Mouse (Mus musculus): Measurements from ENCODE around the gene B3gnt2. TPM values are rescaled to one million over a fixed set of nuclear protein-coding genes. Genes with fewer than 3 reads are reported as not detected.

B3gnt2 gene
- polyA plus RNA-seq, 1 experiment from 2014 or later, result 16.7 TPM

GRCm38 (mm10) chr11:22826051-22826450, 34.7 kb downstream of the B3gnt2 start:
- Histone ChIP-seq H3K27ac (ENCODE audit: low read length) (no peak overlapping the region), H3K4me3 (ENCODE audit: low read depth, low read length) (no peak overlapping the region), H3K4me2 (replicated peaks; ENCODE audit: low read depth, low read length) (no peak overlapping the region), H3K9ac (replicated peaks; ENCODE audit: low read depth, low read length) (no peak overlapping the region), H3K27me3 (ENCODE audit: control insufficient read depth, insufficient read depth, low read length) (no peaks in the 10 kb centered on the region), H3K36me3 (ENCODE audit: control insufficient read depth, insufficient read depth, low read length) (no peaks in the 10 kb centered on the region), H3K9me3 (ENCODE audit: control insufficient read depth, low read depth, low read length) (no peaks in the 10 kb centered on the region), H3K4me1 (ENCODE audit: control insufficient read depth, insufficient read depth, low read length) (peaks cover 7% of the 10 kb centered on the region; the same call in 1 of the 2 replicates)
- ATAC-seq (ENCODE audit: insufficient number of reproducible peaks, insufficient read depth, low FRiP score, low read depth), result no peak
- 89% methylated on average over 14 of the region's 14 CpGs for WGBS

DNA sequence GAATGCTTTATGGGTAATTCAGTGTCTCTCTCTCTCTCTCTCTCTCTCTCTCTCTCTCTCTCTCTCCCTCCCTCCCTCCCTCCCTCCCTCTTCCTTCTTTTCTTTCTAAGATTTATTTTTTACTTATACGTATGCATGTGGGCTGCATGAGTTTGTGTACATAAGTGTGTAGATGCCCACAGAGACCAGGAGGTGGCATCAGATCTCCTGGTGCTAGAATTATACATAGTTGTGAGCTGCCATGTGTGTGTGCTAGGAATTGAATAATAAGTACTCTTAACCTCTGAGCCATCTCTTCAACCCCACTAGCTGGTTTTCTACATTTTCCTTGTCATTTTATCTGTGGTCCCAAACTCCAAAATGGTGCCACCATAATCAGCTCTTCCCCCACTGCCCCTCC, 35.2 kb downstream of the B3gnt2 start:
- 83% methylated on average over 1 of the region's 1 CpGs for WGBS
- Histone ChIP-seq H3K27ac (ENCODE audit: low read length) (no peak overlapping the region), H3K4me2 (replicated peaks; ENCODE audit: low read depth, low read length) (no peak overlapping the region)

GRCm38 (mm10) chr11:22824049-22824705, 36.6 kb downstream of the B3gnt2 start:
- no peak for ATAC-seq (ENCODE audit: insufficient number of reproducible peaks, insufficient read depth, low FRiP score, low read depth)
- no peak overlapping the region for H3K9ac ChIP-seq (replicated peaks; ENCODE audit: low read depth, low read length)
- H3K36me3 ChIP-seq (ENCODE audit: control insufficient read depth, insufficient read depth, low read length), result no peaks in the 10 kb centered on the region
- H3K27ac ChIP-seq (ENCODE audit: low read length), result no peak overlapping the region
- no peaks in the 10 kb centered on the region for H3K27me3 ChIP-seq (ENCODE audit: control insufficient read depth, insufficient read depth, low read length)
- H3K4me1 ChIP-seq (ENCODE audit: control insufficient read depth, insufficient read depth, low read length), result no peaks in the 10 kb centered on the region
- 71% methylated on average over 9 of the region's 9 CpGs for WGBS
- H3K4me2 ChIP-seq (replicated peaks; ENCODE audit: low read depth, low read length), result no peak overlapping the region
- H3K9me3 ChIP-seq (ENCODE audit: control insufficient read depth, low read depth, low read length), result no peaks in the 10 kb centered on the region
- H3K4me3 ChIP-seq (ENCODE audit: low read depth, low read length), result no peak overlapping the region

More for the DNA sequence above, 35.2 kb downstream of the B3gnt2 start:
- H3K9ac ChIP-seq (replicated peaks; ENCODE audit: low read depth, low read length), result no peak overlapping the region
- no peaks in the 10 kb centered on the region for H3K9me3 ChIP-seq (ENCODE audit: control insufficient read depth, low read depth, low read length)
- H3K36me3 ChIP-seq (ENCODE audit: control insufficient read depth, insufficient read depth, low read length), result no peaks in the 10 kb centered on the region
- ATAC-seq (ENCODE audit: insufficient number of reproducible peaks, insufficient read depth, low FRiP score, low read depth), result no peak
- no peak overlapping the region for H3K4me3 ChIP-seq (ENCODE audit: low read depth, low read length)
- H3K4me1 ChIP-seq (ENCODE audit: control insufficient read depth, insufficient read depth, low read length), result peaks cover 3% of the 10 kb centered on the region; the same call in 1 of the 2 replicates
- no peaks in the 10 kb centered on the region for H3K27me3 ChIP-seq (ENCODE audit: control insufficient read depth, insufficient read depth, low read length)

DNA sequence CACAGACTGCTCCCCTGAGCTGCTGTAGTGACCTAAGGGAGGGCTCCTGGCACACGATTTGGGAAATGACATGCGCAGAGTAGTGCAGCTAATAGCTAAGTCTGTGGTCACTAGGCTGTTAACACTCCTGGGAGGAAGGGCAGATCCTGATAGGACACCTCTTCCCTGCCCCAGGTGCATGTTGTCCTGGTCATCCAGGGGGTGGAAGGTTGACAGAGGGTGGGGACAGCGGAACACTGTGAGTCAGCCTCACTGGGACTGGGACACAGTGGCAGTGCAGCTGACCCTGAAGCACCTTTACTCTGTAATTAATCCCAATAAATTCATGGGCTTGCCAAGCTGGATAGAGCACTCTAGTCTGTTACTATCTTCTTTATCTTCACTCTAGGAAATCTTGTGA, 39.5 kb downstream of the B3gnt2 start:
- H3K9ac ChIP-seq (replicated peaks; ENCODE audit: low read depth, low read length), result no peak overlapping the region
- H3K9me3 ChIP-seq (ENCODE audit: control insufficient read depth, low read depth, low read length), result no peaks in the 10 kb centered on the region
- no peak for ATAC-seq (ENCODE audit: insufficient number of reproducible peaks, insufficient read depth, low FRiP score, low read depth)
- no peaks in the 10 kb centered on the region for H3K36me3 ChIP-seq (ENCODE audit: control insufficient read depth, insufficient read depth, low read length)
- no peaks in the 10 kb centered on the region for H3K4me1 ChIP-seq (ENCODE audit: control insufficient read depth, insufficient read depth, low read length)
- H3K4me2 ChIP-seq (replicated peaks; ENCODE audit: low read depth, low read length), result no peak overlapping the region
- H3K27ac ChIP-seq (ENCODE audit: low read length), result no peak overlapping the region
- H3K27me3 ChIP-seq (ENCODE audit: control insufficient read depth, insufficient read depth, low read length), result no peaks in the 10 kb centered on the region
- 82% methylated on average over 3 of the region's 3 CpGs for WGBS
- H3K4me3 ChIP-seq (ENCODE audit: low read depth, low read length), result no peak overlapping the region

GRCm38 (mm10) chr11:22818371-22818770, 42.4 kb downstream of the B3gnt2 start:
- Histone ChIP-seq H3K27me3 (ENCODE audit: control insufficient read depth, insufficient read depth, low read length) (no peaks in the 10 kb centered on the region), H3K4me2 (replicated peaks; ENCODE audit: low read depth, low read length) (no peak overlapping the region), H3K4me1 (ENCODE audit: control insufficient read depth, insufficient read depth, low read length) (no peaks in the 10 kb centered on the region), H3K27ac (ENCODE audit: low read length) (no peak overlapping the region), H3K9ac (replicated peaks; ENCODE audit: low read depth, low read length) (no peak overlapping the region), H3K36me3 (ENCODE audit: control insufficient read depth, insufficient read depth, low read length) (no peaks in the 10 kb centered on the region), H3K9me3 (ENCODE audit: control insufficient read depth, low read depth, low read length) (no peaks in the 10 kb centered on the region), H3K4me3 (ENCODE audit: low read depth, low read length) (no peak overlapping the region)
- WGBS, result 69% methylated on average over 5 of the region's 5 CpGs
- ATAC-seq (ENCODE audit: insufficient number of reproducible peaks, insufficient read depth, low FRiP score, low read depth), result no peak

GRCm38 (mm10) chr11:22815877-22816276, 44.9 kb downstream of the B3gnt2 start:
- no peaks in the 10 kb centered on the region for H3K4me1 ChIP-seq (ENCODE audit: control insufficient read depth, insufficient read depth, low read length)
- no peak overlapping the region for H3K9ac ChIP-seq (replicated peaks; ENCODE audit: low read depth, low read length)
- H3K9me3 ChIP-seq (ENCODE audit: control insufficient read depth, low read depth, low read length), result no peaks in the 10 kb centered on the region
- H3K27me3 ChIP-seq (ENCODE audit: control insufficient read depth, insufficient read depth, low read length), result no peaks in the 10 kb centered on the region
- ATAC-seq (ENCODE audit: insufficient number of reproducible peaks, insufficient read depth, low FRiP score, low read depth), result no peak
- H3K27ac ChIP-seq (ENCODE audit: low read length), result no peak overlapping the region
- no peak overlapping the region for H3K4me3 ChIP-seq (ENCODE audit: low read depth, low read length)
- H3K4me2 ChIP-seq (replicated peaks; ENCODE audit: low read depth, low read length), result no peak overlapping the region
- H3K36me3 ChIP-seq (ENCODE audit: control insufficient read depth, insufficient read depth, low read length), result no peaks in the 10 kb centered on the region
- WGBS, result 82% methylated on average over 7 of the region's 7 CpGs

DNA sequence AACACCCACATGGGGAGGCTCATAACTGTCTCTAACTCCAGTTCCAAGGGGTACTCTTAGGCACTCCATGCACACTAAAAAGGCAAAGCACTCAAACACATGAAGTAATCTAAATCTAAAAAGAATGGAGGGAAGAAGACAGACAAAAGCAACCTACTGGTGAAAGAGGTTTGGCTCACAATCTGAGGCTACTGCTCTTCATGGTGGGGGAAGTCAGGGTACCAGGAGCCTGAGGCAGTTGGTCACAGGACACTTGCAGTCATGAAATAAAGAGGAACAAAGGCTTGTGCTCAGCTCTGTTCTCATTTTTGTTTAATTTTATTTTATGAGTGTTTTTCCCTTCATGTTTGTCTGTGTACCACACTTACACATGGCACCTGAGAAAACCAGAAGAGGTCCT, 45.6 kb downstream of the B3gnt2 start:
- H3K4me2 ChIP-seq (replicated peaks; ENCODE audit: low read depth, low read length), result no peak overlapping the region
- H3K9me3 ChIP-seq (ENCODE audit: control insufficient read depth, low read depth, low read length), result no peaks in the 10 kb centered on the region
- H3K4me1 ChIP-seq (ENCODE audit: control insufficient read depth, insufficient read depth, low read length), result no peaks in the 10 kb centered on the region
- no peak overlapping the region for H3K4me3 ChIP-seq (ENCODE audit: low read depth, low read length)
- no peak overlapping the region for H3K27ac ChIP-seq (ENCODE audit: low read length)
- no peaks in the 10 kb centered on the region for H3K36me3 ChIP-seq (ENCODE audit: control insufficient read depth, insufficient read depth, low read length)
- no peak overlapping the region for H3K9ac ChIP-seq (replicated peaks; ENCODE audit: low read depth, low read length)
- H3K27me3 ChIP-seq (ENCODE audit: control insufficient read depth, insufficient read depth, low read length), result no peaks in the 10 kb centered on the region
- ATAC-seq (ENCODE audit: insufficient number of reproducible peaks, insufficient read depth, low FRiP score, low read depth), result no peak

DNA sequence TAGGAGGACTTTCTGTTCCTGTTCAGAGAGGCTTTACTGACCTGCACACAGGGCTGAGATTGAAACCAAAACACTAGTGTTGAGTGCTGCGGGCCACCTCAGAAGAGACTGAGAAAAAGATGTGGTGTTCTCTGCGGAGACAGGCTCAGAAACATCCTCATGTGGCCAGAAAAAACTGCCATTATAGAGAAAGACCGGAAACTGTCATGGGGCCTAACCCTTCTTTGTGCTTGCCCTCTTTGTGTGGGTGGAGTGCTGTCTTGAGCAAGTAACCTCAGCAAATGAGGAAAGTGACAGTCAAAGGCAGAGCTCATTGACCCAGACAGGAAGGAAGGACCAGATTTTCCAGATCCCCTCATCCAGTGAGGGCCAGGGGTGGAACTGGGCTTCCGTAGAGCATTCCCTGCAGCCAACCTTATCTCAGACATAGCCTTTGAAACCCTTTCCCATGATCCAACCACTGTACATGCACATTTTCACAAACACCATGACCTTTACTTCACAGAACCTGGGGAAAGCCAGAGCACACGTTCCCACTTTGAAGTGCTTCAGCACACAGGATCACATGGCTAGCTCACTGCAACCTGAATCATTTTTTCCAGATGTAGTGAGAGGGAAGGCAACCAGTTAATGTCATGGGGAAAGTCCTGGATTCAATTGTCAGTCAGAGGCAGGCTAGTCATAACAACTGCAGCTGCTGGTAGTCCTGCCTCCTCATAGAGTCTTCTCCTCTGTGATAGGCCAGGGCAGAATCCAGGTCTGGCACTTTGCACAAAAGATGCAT, 46.6 kb downstream of the B3gnt2 start:
- Histone ChIP-seq H3K9ac (replicated peaks; ENCODE audit: low read depth, low read length) (no peak overlapping the region), H3K4me3 (ENCODE audit: low read depth, low read length) (no peak overlapping the region), H3K27ac (ENCODE audit: low read length) (no peak overlapping the region), H3K36me3 (ENCODE audit: control insufficient read depth, insufficient read depth, low read length) (no peaks in the 10 kb centered on the region), H3K4me1 (ENCODE audit: control insufficient read depth, insufficient read depth, low read length) (no peaks in the 10 kb centered on the region), H3K27me3 (ENCODE audit: control insufficient read depth, insufficient read depth, low read length) (no peaks in the 10 kb centered on the region), H3K4me2 (replicated peaks; ENCODE audit: low read depth, low read length) (no peak overlapping the region), H3K9me3 (ENCODE audit: control insufficient read depth, low read depth, low read length) (no peaks in the 10 kb centered on the region)
- WGBS, result 82% methylated on average over 5 of the region's 5 CpGs
- ATAC-seq (ENCODE audit: insufficient number of reproducible peaks, insufficient read depth, low FRiP score, low read depth), result no peak
